ENCODE assay signal across 10 mouse cellular contexts in the genomic region with DNA sequence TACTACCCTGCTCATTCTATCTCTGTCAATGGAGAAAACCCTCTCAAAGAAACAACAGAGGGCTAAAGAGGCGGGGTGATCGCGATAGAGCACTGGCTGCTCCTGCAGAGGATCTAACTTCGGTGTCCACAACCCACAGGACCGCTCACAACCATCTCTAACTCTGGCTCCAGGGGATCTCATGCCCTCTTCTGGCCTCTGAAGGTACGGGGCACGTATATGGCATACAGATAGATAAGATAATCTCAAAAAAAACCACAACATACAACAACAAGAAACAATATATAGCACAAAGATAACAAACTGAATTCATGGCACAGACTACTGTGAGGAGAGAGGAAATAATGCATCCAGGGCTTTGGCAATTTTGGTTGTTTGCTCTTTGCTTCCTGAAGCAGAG. TPM values are rescaled to one million over a fixed set of nuclear protein-coding genes. Genes with fewer than 3 reads are reported as not detected.
DNase-seq lines count a peak whose midpoint lies in the region; ATAC-seq lines count a peak whose summit lies in the region.
"Had no signal": no experiment of that assay in that cellular context is flagged by ENCODE, and none has a peak within 500 bp of the region (broad histone marks: within the 10 kb centered on the region; RNA-seq: fewer than 3 reads in every experiment).

No protein-coding gene starts in this region.

- no peaks in the 10 kb centered on the region for H3K27me3 ChIP-seq in neural tube, embryonic 13.5 days
- H3K27me3 ChIP-seq: hindbrain, embryonic 13.5 days; limb, embryonic 12.5 days had no signal

- no peaks in the 10 kb centered on the region for H3K9me3 ChIP-seq in neural tube, embryonic 13.5 days
- H3K9me3 ChIP-seq: hindbrain, embryonic 13.5 days; limb, embryonic 12.5 days had no signal

- H3K9ac ChIP-seq in neural tube, embryonic 13.5 days, result 0 out of 2 replicates have a peak overlapping the region, but pooled peaks have one; percentile 19
- H3K9ac ChIP-seq: limb, embryonic 12.5 days had no signal

- 48% methylated on average over 7 of the region's 7 CpGs for WGBS in neural tube, embryonic 13.5 days

- DNase-seq in neural tube, embryonic 10.5 days (ENCODE audit: extremely low spot score, low spot score), result no peak
- peak; percentile 17 for DNase-seq in ZHBTc4 (ENCODE audit: low read depth, low spot score)
- peak; percentile 54 for DNase-seq in thymus, postnatal 4 days
- no peak for DNase-seq in gastrocnemius, postnatal 36 days
- DNase-seq: kidney, postnatal 4 days had no signal

- H3K4me3 ChIP-seq in neural tube, embryonic 13.5 days, result no peak overlapping the region
- H3K4me3 ChIP-seq: hindbrain, embryonic 13.5 days; limb, embryonic 12.5 days had no signal

- intact Hi-C loops in gastrocnemius, postnatal 36 days (cut with DNase I), result no loop called here

- ATAC-seq in neural tube, embryonic 13.5 days (ENCODE audit: low read depth), result no peak
- peak; percentile 59 for ATAC-seq in megakaryocyte progenitor cell, adult 5-6 weeks (replicated peaks; ENCODE audit: poor library complexity)
- no peak for ATAC-seq in erythroblast, adult 5-6 weeks (replicated peaks; ENCODE audit: low FRiP score, poor library complexity, severe bottlenecking)

- no peak overlapping the region for H3K4me2 ChIP-seq in neural tube, embryonic 13.5 days
- H3K4me2 ChIP-seq: hindbrain, embryonic 13.5 days; limb, embryonic 12.5 days had no signal

- H3K4me1 ChIP-seq in neural tube, embryonic 13.5 days (replicated peaks), result peaks cover 35% of the 10 kb centered on the region

- H3K36me3 ChIP-seq in neural tube, embryonic 13.5 days, result peaks cover 37% of the 10 kb centered on the region

- no peak overlapping the region for H3K27ac ChIP-seq in neural tube, embryonic 13.5 days (replicated peaks)
- H3K27ac ChIP-seq: hindbrain, embryonic 13.5 days; limb, embryonic 12.5 days had no signal

RNA-seq across cellular contexts. Expression of gene Tctn1, which starts 2.2 kb away (rescaled TPM):
- polyA plus RNA-seq in neural tube, embryonic 13.5 days (2015; fragmentation: Nextera tagmentation; extraction: Ambion mirVana), result 4.1 and 4.8 TPM in 2 replicates
- 5.1 and 6.5 TPM in 2 replicates for total RNA-seq in megakaryocyte progenitor cell, adult 5-6 weeks (2015)
- total RNA-seq in megakaryocyte progenitor cell, adult 5-6 weeks (2017), result 3.7 and 5.1 TPM in 2 replicates
- 0.42 TPM in 1 of 2 replicates, not detected in the other for total RNA-seq in erythroblast, adult 5-6 weeks (2015; ENCODE audit: low replicate concordance)
- 3.6 and 5.9 TPM in 2 replicates for total RNA-seq in erythroblast, adult 5-6 weeks (2017; ENCODE audit: low replicate concordance)
- 1 to 10 TPM; 1.6 to 2.2 TPM for total RNA-seq in gastrocnemius, postnatal 36 days (2021)

RNA-seq across cellular contexts. Expression of gene Pptc7, which starts 22.1 kb away (rescaled TPM):
- polyA plus RNA-seq in neural tube, embryonic 13.5 days (2015; fragmentation: Nextera tagmentation; extraction: Ambion mirVana), result 8.5 and 8.6 TPM in 2 replicates
- total RNA-seq in megakaryocyte progenitor cell, adult 5-6 weeks (2015), result 13.5 and 13.9 TPM in 2 replicates
- 13.7 and 16.7 TPM in 2 replicates for total RNA-seq in megakaryocyte progenitor cell, adult 5-6 weeks (2017)
- 2.1 and 2.9 TPM in 2 replicates for total RNA-seq in erythroblast, adult 5-6 weeks (2015; ENCODE audit: low replicate concordance)
- total RNA-seq in erythroblast, adult 5-6 weeks (2017; ENCODE audit: low replicate concordance), result 1.4 and 4.0 TPM in 2 replicates
- 100 to 1,000 TPM in 1 of 2 experiments, 10 to 100 TPM in 1; 93.8 to 103 TPM for total RNA-seq in gastrocnemius, postnatal 36 days (2021)

RNA-seq across cellular contexts. Expression of gene Hvcn1, which starts 55.5 kb away (rescaled TPM):
- polyA plus RNA-seq in neural tube, embryonic 13.5 days (2015; fragmentation: Nextera tagmentation; extraction: Ambion mirVana), result 2.1 and 2.2 TPM in 2 replicates
- total RNA-seq in megakaryocyte progenitor cell, adult 5-6 weeks (2015), result 44.0 and 65.8 TPM in 2 replicates
- total RNA-seq in megakaryocyte progenitor cell, adult 5-6 weeks (2017), result 56.6 and 72.3 TPM in 2 replicates
- 25.4 and 25.9 TPM in 2 replicates for total RNA-seq in erythroblast, adult 5-6 weeks (2015; ENCODE audit: low replicate concordance)
- total RNA-seq in erythroblast, adult 5-6 weeks (2017; ENCODE audit: low replicate concordance), result 18.5 and 37.0 TPM in 2 replicates
- under 1 TPM; 0.37 to 0.77 TPM for total RNA-seq in gastrocnemius, postnatal 36 days (2021)

Comparison
In these comparisons a context has a peak if more than half of its experiments do, and no peak if none do; other contexts are left out.
1. DNase-seq: peak in ZHBTc4 (single experiment) and thymus, postnatal 4 days (single experiment); none in neural tube, embryonic 10.5 days (single experiment) and gastrocnemius, postnatal 36 days (0 of 2).
2. RNA of gene Pptc7, which starts 22.1 kb away (total RNA-seq): 93.8 to 103 TPM in gastrocnemius, postnatal 36 days; 13.5 to 16.7 TPM in megakaryocyte progenitor cell, adult 5-6 weeks and 1.4 to 4.0 TPM in erythroblast, adult 5-6 weeks; every median in the first group is over 4 times any median in the second.
3. RNA of gene Hvcn1, which starts 55.5 kb away (total RNA-seq): 44.0 to 72.3 TPM in megakaryocyte progenitor cell, adult 5-6 weeks and 18.5 to 37.0 TPM in erythroblast, adult 5-6 weeks; 0.37 to 0.77 TPM in gastrocnemius, postnatal 36 days; every median in the first group is over 10 times any median in the second.